Mouse (Mus musculus) liver, embryonic 11.5 days (tissue): ENCODE measurements around the gene BC028528. TPM values are rescaled to one million over a fixed set of nuclear protein-coding genes. Genes with fewer than 3 reads are reported as not detected.

Experiments used
- ATAC-seq: fragments of 200-750 bp; cut with Nextera tagmentation; replicated peaks from 2 replicates; pipeline ENCODE4 v1.8.0; 2017; ENCODE audit warnings: moderate number of reproducible peaks, mild to moderate bottlenecking, moderate TSS enrichment, moderate library complexity; ENCODE audit not compliant: low FRiP score
- DNase-seq: peaks from one replicate; pipeline ENCODE4 v3.0.0-alpha.2; 2017; ENCODE audit warnings: low spot score
- H3K27ac ChIP-seq: fragments of 300-500 bp; sonication (generic); 2 replicates; pipeline ENCODE4 v1.5.1; 2014; ENCODE audit warnings: mild to moderate bottlenecking, low read depth, low read length, control low read depth
- H3K27me3 ChIP-seq: fragments of 300-500 bp; sonication (generic); replicated peaks from 2 replicates; pipeline ENCODE4 v1.6.1; 2014; ENCODE audit warnings: low read length, mixed read lengths; ENCODE audit not compliant: control insufficient read depth, insufficient read depth
- H3K36me3 ChIP-seq: fragments of 300-500 bp; sonication (generic); 2 replicates; pipeline ENCODE4 v1.6.1; 2014; ENCODE audit warnings: mild to moderate bottlenecking, low read length, moderate library complexity, mixed read lengths; ENCODE audit not compliant: control insufficient read depth, insufficient read depth
- H3K4me1 ChIP-seq: fragments of 300-500 bp; sonication (generic); replicated peaks from 2 replicates; pipeline ENCODE4 v1.6.1; 2014; ENCODE audit warnings: low read length, mixed read lengths; ENCODE audit not compliant: control insufficient read depth, insufficient read depth
- H3K4me2 ChIP-seq: fragments of 300-500 bp; sonication (generic); 2 replicates; pipeline ENCODE4 v1.6.1; 2014; ENCODE audit warnings: mild to moderate bottlenecking, control low read depth, moderate library complexity
- H3K4me3 ChIP-seq: fragments of 300-500 bp; sonication (generic); 2 replicates; pipeline ENCODE4 v1.5.1; 2014; ENCODE audit warnings: low read depth, low read length, control low read depth
- H3K9ac ChIP-seq: fragments of 300-500 bp; sonication (generic); 2 replicates; pipeline ENCODE4 v1.6.1; 2014; ENCODE audit warnings: low read depth, low read length, control low read depth
- H3K9me3 ChIP-seq: fragments of 300-500 bp; sonication (generic); 2 replicates; pipeline ENCODE4 v1.6.1; 2016; ENCODE audit warnings: low read length, inconsistent platforms, mixed read lengths; ENCODE audit not compliant: control insufficient read depth
- WGBS: fragments of 180-500 bp; shearing (Covaris S2); extraction: QIAGEN DNeasy Blood & Tissue Kit; methylation state at CpG from one replicate; pipeline ENCODE4 v1.1.7; 2014; 5-methylcytosine and 5-hydroxymethylcytosine counted together
- polyA plus RNA-seq: library from polyadenylated mRNA; unstranded; fragments of >200 nt; fragmentation: Nextera tagmentation; extraction: Ambion mirVana; gene quantifications from 2 replicates; pipeline ENCODE4 v1.2.1, GENCODE M21; 2014

Gene BC028528
- polyA plus RNA-seq, 1 experiment from 2014 or later = 13.5 TPM

- no peak for ATAC-seq
- WGBS = 29% methylated on average over 11 of the region's 11 CpGs
- H3K4me3 ChIP-seq = no peak overlapping the region
Measured at GRCm38 (mm10) chr3:95892066-95893052, 554 bp upstream of the BC028528 start.

GRCm38 (mm10) chr3:95889664-95890063 lies 2.1 kb downstream of the BC028528 start:
- Histone ChIP-seq H3K27me3 (no peaks in the 10 kb centered on the region), H3K9me3 (no peaks in the 10 kb centered on the region), H3K27ac (no peak overlapping the region), H3K4me2 (no peak overlapping the region), H3K4me1 (peaks cover 19% of the 10 kb centered on the region), H3K36me3 (no peaks in the 10 kb centered on the region), H3K4me3 (no peak overlapping the region), H3K9ac (no peak overlapping the region)
- no peak for DNase-seq
- WGBS = 71% methylated on average over 3 of the region's 3 CpGs
- no peak for ATAC-seq

More at GRCm38 (mm10) chr3:95892066-95893052, 554 bp upstream of the BC028528 start:
- Histone ChIP-seq H3K4me1 (peaks cover 23% of the 10 kb centered on the region), H3K36me3 (no peaks in the 10 kb centered on the region), H3K9me3 (no peaks in the 10 kb centered on the region), H3K4me2 (peak overlapping the region; percentile 40), H3K27ac (peak overlapping the region; percentile 22; the same call in 1 of the 2 replicates), H3K27me3 (no peaks in the 10 kb centered on the region), H3K9ac (no peak overlapping the region)
- no peak for DNase-seq

- ATAC-seq = no peak
- DNase-seq = no peak
- no peaks in the 10 kb centered on the region for H3K27me3 ChIP-seq
- H3K4me3 ChIP-seq = no peak overlapping the region
- WGBS = 75% methylated on average over 4 of the region's 4 CpGs
- no peaks in the 10 kb centered on the region for H3K9me3 ChIP-seq
- H3K4me2 ChIP-seq = no peak overlapping the region
- no peaks in the 10 kb centered on the region; the same call in 1 of the 2 replicates for H3K36me3 ChIP-seq
- peaks cover 22% of the 10 kb centered on the region for H3K4me1 ChIP-seq
- H3K9ac ChIP-seq = no peak overlapping the region
- H3K27ac ChIP-seq = no peak overlapping the region
Measured at GRCm38 (mm10) chr3:95887596-95887995, 4.2 kb downstream of the BC028528 start.

- peaks cover 15% of the 10 kb centered on the region for H3K4me1 ChIP-seq
- no peaks in the 10 kb centered on the region for H3K9me3 ChIP-seq
- 79% methylated on average over 5 of the region's 5 CpGs for WGBS
- H3K9ac ChIP-seq = no peak overlapping the region
- no peak overlapping the region for H3K4me3 ChIP-seq
- no peak overlapping the region for H3K4me2 ChIP-seq
- H3K27ac ChIP-seq = no peak overlapping the region
- no peaks in the 10 kb centered on the region for H3K27me3 ChIP-seq
- DNase-seq = no peak
- ATAC-seq = no peak
- no peaks in the 10 kb centered on the region; the same call in 1 of the 2 replicates for H3K36me3 ChIP-seq
Measured at GRCm38 (mm10) chr3:95884400-95884799, 7.4 kb downstream of the BC028528 start.

- Histone ChIP-seq H3K27me3 (no peaks in the 10 kb centered on the region), H3K27ac (peak overlapping the region; percentile 62), H3K9ac (peak overlapping the region; percentile 57), H3K4me1 (peaks cover 15% of the 10 kb centered on the region), H3K9me3 (no peaks in the 10 kb centered on the region), H3K36me3 (no peaks in the 10 kb centered on the region; the same call in 1 of the 2 replicates), H3K4me3 (peak overlapping the region; percentile 44), H3K4me2 (peak overlapping the region; percentile 99)
- no peak for ATAC-seq
- 2% methylated on average over 24 of the region's 24 CpGs for WGBS
- DNase-seq = no peak
Measured at GRCm38 (mm10) chr3:95882816-95883425, 8.9 kb downstream of the BC028528 start.

- H3K9ac ChIP-seq = peak within 1 kb of the TSS; percentile 57
- no peaks in the 10 kb centered on the region; the same call in 1 of the 2 replicates for H3K36me3 ChIP-seq
- no peaks in the 10 kb centered on the region for H3K9me3 ChIP-seq
- DNase-seq = peak; percentile 93
- WGBS = under 1% methylated on average over 65 of the region's 66 CpGs
- H3K4me3 ChIP-seq = peak within 1 kb of the TSS; percentile 44
- peaks cover 15% of the 10 kb centered on the region for H3K4me1 ChIP-seq
- H3K4me2 ChIP-seq = peak within 1 kb of the TSS; percentile 99
- H3K27me3 ChIP-seq = no peaks in the 10 kb centered on the region
- H3K27ac ChIP-seq = peak within 1 kb of the TSS; percentile 62
- ATAC-seq = peak; percentile 97
Measured at GRCm38 (mm10) chr3:95881979-95882815, 9.6 kb downstream of the BC028528 start, which contains the start of gene Ciart. Ciart (minus strand) TSS chr3:95882251.

- Histone ChIP-seq H3K9ac (no peak overlapping the region), H3K4me2 (no peak overlapping the region), H3K4me3 (no peak overlapping the region), H3K9me3 (no peaks in the 10 kb centered on the region), H3K27ac (no peak overlapping the region), H3K4me1 (peaks cover 21% of the 10 kb centered on the region), H3K36me3 (no peaks in the 10 kb centered on the region), H3K27me3 (no peaks in the 10 kb centered on the region)
- WGBS = 81% methylated on average over 4 of the region's 4 CpGs
- DNase-seq (no peak), ATAC-seq (no peak)
Measured at GRCm38 (mm10) chr3:95879063-95879462, 12.7 kb downstream of the BC028528 start.

GRCm38 (mm10) chr3:95872048-95872447 lies 19.8 kb downstream of the BC028528 start:
- Histone ChIP-seq H3K9ac (peak overlapping the region; percentile 57), H3K4me3 (peak overlapping the region; percentile 70), H3K27ac (no peak overlapping the region), H3K4me2 (peak overlapping the region; percentile 74), H3K36me3 (peaks cover 11% of the 10 kb centered on the region), H3K4me1 (peaks cover 17% of the 10 kb centered on the region), H3K9me3 (no peaks in the 10 kb centered on the region), H3K27me3 (no peaks in the 10 kb centered on the region)
- 79% methylated on average over 7 of the region's 7 CpGs for WGBS
- DNase-seq (no peak), ATAC-seq (no peak)
